Mouse (Mus musculus): ENCODE data around the gene Txndc11. TPM values are rescaled to one million over a fixed set of nuclear protein-coding genes. Genes with fewer than 3 reads are reported as not detected.

The Txndc11 gene
- polyA plus RNA-seq, 1 experiment from 2014 or later = 39.8 TPM

GRCm38 (mm10) chr16:11028206-11028605 is 106.2 kb downstream of the Txndc11 start:
- Histone ChIP-seq H3K9ac (no peak overlapping the region), H3K4me2 (replicated peaks) (no peak overlapping the region), H3K36me3 (no peaks in the 10 kb centered on the region), H3K4me3 (no peak overlapping the region), H3K9me3 (no peaks in the 10 kb centered on the region), H3K27ac (no peak overlapping the region), H3K27me3 (no peaks in the 10 kb centered on the region), H3K4me1 (no peaks in the 10 kb centered on the region)
- no peak for ATAC-seq (ENCODE audit: low FRiP score, low read depth)
- WGBS = 76% methylated on average over 7 of the region's 7 CpGs

Small RNA genes lying within 50 kb of the gene (microRNA-seq; reads per million reads assigned to microRNA genes)
- 66.3 reads per million, percentile 47 among the genes with 10 or more reads in this experiment for gene Gm23935

Other genes starting within 250 kb of the Txndc11 start
- 44.0 and 44.8 TPM in 2 replicates for gene Snn, start 73.7 kb downstream of the Txndc11 start, polyA plus RNA-seq (2015; fragmentation: Nextera tagmentation; extraction: Ambion mirVana)
- gene Litaf, start 68.5 kb downstream of the Txndc11 start, polyA plus RNA-seq (2015; fragmentation: Nextera tagmentation; extraction: Ambion mirVana) = 103 and 105 TPM in 2 replicates
- 91.8 and 99.0 TPM in 2 replicates for gene Zc3h7a, start 41.7 kb upstream of the Txndc11 start, polyA plus RNA-seq (2015; fragmentation: Nextera tagmentation; extraction: Ambion mirVana)
- 193 and 195 TPM in 2 replicates for gene Rsl1d1, start 68.7 kb upstream of the Txndc11 start, polyA plus RNA-seq (2015; fragmentation: Nextera tagmentation; extraction: Ambion mirVana)
- gene Gspt1, start 119.7 kb upstream of the Txndc11 start, polyA plus RNA-seq (2015; fragmentation: Nextera tagmentation; extraction: Ambion mirVana) = 75.2 and 77.2 TPM in 2 replicates
- not detected in 2 replicates for gene Tnfrsf17, start 179.2 kb upstream of the Txndc11 start, polyA plus RNA-seq (2015; fragmentation: Nextera tagmentation; extraction: Ambion mirVana)
- 15.4 and 17.2 TPM in 2 replicates for gene Snx29, start 188.3 kb upstream of the Txndc11 start, polyA plus RNA-seq (2015; fragmentation: Nextera tagmentation; extraction: Ambion mirVana)